Mouse (Mus musculus) kidney, adult 10 weeks (tissue): ENCODE results near the gene Las1l. TPM values are rescaled to one million over a fixed set of nuclear protein-coding genes. Genes with fewer than 3 reads are reported as not detected.

Experiments used
- polyA plus RNA-seq: library from polyadenylated mRNA; stranded (reverse); fragments of 350-450 nt; fragmentation: Illumina TruSeq; extraction: RNeasy Lipid Tissue Mini Kit (QIAGEN cat#74804); gene quantifications from one replicate; pipeline ENCODE4 v1.2.3, GENCODE M21; 2014; ENCODE audit warnings: low read depth, low replicate concordance

The Las1l gene
- 54.9 TPM for polyA plus RNA-seq

DNA sequence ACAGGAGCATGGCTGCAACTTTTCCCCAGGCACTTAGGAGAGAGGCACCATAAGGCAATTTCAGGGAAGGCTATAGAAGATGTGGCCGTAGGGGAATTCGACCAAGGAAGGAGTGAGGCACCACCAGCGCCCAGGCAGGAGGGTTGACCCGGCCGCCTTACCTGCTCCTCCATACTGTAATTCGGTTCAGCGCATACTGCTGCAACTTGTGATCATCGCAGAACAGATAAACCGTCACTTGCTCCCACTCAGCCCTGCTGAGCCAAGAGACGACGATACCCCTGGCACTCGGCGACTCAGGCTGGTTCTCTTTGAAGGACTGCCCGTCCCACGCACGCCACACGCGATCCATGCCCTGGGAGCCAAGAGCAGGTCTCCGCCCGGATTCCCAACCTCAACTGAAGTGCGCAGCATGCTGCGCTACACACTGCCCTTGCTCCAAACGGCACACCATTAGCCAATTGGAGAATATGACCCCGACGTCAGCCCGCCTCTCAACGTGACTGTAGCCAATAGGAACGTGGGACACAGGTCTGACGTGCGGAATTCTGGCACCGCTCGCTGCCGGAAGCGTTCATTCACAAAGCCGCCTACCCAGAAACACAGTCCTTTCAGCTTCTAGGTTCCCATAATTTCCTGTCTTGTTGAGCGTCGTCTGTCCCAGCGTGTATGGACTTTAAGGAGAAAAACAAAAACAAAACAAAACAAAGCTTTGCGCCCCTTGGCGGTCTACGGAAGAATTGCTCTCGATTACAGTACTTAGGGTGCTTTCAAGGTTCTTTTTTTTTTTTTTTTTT, at the start of gene Las1l:
TSS of gene Las1l (minus strand) at position 466 of the 797 bp plus-strand sequence.

Other genes with a start within 250 kb of the Las1l start
- gene Zc3h12b, start 245.3 kb downstream of the Las1l start, polyA plus RNA-seq, result 2.3 TPM
- gene Msn, start 139.1 kb upstream of the Las1l start, polyA plus RNA-seq, result 152 TPM